Mouse (Mus musculus) kidney, postnatal 0 days (tissue): ENCODE measurements around the gene Cyp2d10. TPM values are rescaled to one million over a fixed set of nuclear protein-coding genes. Genes with fewer than 3 reads are reported as not detected.
"Not testable (repeated sequence)": the region's sequence is repeated elsewhere in the genome, so short reads cannot be mapped to it uniquely, and the experiment has no call there.

ENCODE experiments used
- ATAC-seq: fragments of 200-750 bp; cut with Nextera tagmentation; replicated peaks from 2 replicates; pipeline ENCODE4 v1.8.0; 2017; ENCODE audit warnings: low read depth, moderate number of reproducible peaks, moderate TSS enrichment, moderate library complexity; ENCODE audit not compliant: low FRiP score
- DNase-seq: peaks from one replicate; pipeline ENCODE4 v3.0.0-alpha.2; 2016; ENCODE audit warnings: low spot score
- H3K27ac ChIP-seq: fragments of 300-500 bp; sonication (generic); 2 replicates; pipeline ENCODE4 v1.5.1; 2014; ENCODE audit warnings: mild to moderate bottlenecking
- H3K27me3 ChIP-seq: fragments of 300-500 bp; sonication (generic); 2 replicates; pipeline ENCODE4 v1.6.1; 2014; ENCODE audit warnings: low read length, mixed read lengths; ENCODE audit not compliant: insufficient read depth
- H3K36me3 ChIP-seq: fragments of 300-500 bp; sonication (generic); 2 replicates; pipeline ENCODE4 v1.6.1; 2014; ENCODE audit warnings: low read length, mixed read lengths; ENCODE audit not compliant: insufficient read depth
- H3K4me1 ChIP-seq: fragments of 300-500 bp; sonication (generic); replicated peaks from 2 replicates; pipeline ENCODE4 v1.6.1; 2014; ENCODE audit warnings: antibody characterized with exemption, low read length, mixed read lengths; ENCODE audit not compliant: insufficient read depth
- H3K4me2 ChIP-seq: fragments of 300-500 bp; sonication (generic); 2 replicates; pipeline ENCODE4 v1.6.1; 2014; ENCODE audit warnings: mild to moderate bottlenecking, low read length, moderate library complexity, mixed read lengths
- H3K4me3 ChIP-seq: fragments of 300-500 bp; sonication (generic); replicated peaks from 2 replicates; pipeline ENCODE4 v1.5.1; 2014; ENCODE audit warnings: low read depth, low read length
- H3K9ac ChIP-seq: fragments of 300-500 bp; sonication (generic); 2 replicates; pipeline ENCODE4 v1.6.1; 2014; ENCODE audit warnings: low read depth, low read length
- H3K9me3 ChIP-seq: fragments of 300-500 bp; sonication (generic); replicated peaks from 2 replicates; pipeline ENCODE4 v1.6.1; 2016; ENCODE audit warnings: low read length, inconsistent platforms, mixed read lengths
- CTCF ChIP-seq: IDR thresholded peaks from 2 replicates; pipeline ENCODE4 v1.5.1; 2016; ENCODE audit warnings: antibody characterized with exemption, low read depth, mild to moderate bottlenecking, moderate library complexity
- WGBS: fragments of 180-500 bp; shearing (Covaris S2); extraction: QIAGEN DNeasy Blood & Tissue Kit; methylation state at CpG from one replicate; pipeline ENCODE4 v1.1.7; 2014; 5-methylcytosine and 5-hydroxymethylcytosine counted together
- polyA plus RNA-seq: library from polyadenylated mRNA; unstranded; fragments of >200 nt; fragmentation: Nextera tagmentation; extraction: Ambion mirVana; gene quantifications from 2 replicates; pipeline ENCODE4 v1.2.1, GENCODE M21; 2015

Cyp2d10 gene
- polyA plus RNA-seq, 1 experiment from 2014 or later: 0.12 TPM

DNA sequence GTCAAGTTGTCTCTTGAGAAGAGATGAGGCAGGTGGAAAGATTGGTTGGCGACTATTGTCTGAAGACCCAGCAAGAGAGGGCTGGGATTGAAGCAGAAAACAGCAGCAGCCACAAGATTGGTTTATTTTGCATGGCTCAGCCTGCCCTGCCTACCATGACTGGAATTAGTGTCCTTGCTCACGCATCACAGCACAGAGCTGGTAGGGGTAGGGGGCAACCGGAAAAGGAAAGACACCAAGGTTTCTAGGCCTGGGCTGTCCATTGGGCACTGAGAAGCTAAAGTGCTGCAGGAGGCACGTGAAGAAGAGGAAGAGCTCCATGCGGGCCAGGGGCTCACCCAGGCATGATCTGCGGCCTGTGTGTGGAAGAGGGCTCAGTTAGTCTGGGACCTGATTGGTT lies 4.3 kb downstream of the Cyp2d10 start:
- no peak for TF ChIP-seq CTCF
- Histone ChIP-seq H3K27ac (no peak overlapping the region), H3K4me2 (no peak overlapping the region), H3K36me3 (no peaks in the 10 kb centered on the region), H3K27me3 (no peaks in the 10 kb centered on the region), H3K4me1 (no peaks in the 10 kb centered on the region), H3K4me3 (no peak overlapping the region), H3K9me3 (no peaks in the 10 kb centered on the region), H3K9ac (no peak overlapping the region)
- 81% methylated on average over 6 of the region's 6 CpGs for WGBS
- ATAC-seq (no peak), DNase-seq (no peak)

DNA sequence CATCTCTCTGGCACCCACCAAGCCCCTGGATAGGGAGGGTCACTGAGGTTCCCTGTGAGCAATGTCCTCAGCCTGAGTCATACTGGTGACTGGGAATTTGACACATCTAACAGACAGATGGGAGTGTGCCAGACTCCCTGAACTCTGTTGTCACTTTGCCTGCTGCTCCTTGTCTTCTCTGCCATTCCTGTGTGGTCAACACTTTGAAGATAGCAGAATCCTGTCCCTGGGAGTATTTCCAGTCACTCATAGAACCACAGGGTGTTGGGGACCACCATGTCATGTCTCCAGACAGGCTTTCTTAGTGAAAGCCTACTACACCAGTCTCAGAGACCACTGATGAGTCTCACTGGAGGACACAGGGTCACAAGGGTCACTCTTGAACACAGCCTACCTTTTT lies 4.9 kb downstream of the Cyp2d10 start:
- TF ChIP-seq CTCF: no peak
- H3K27ac ChIP-seq: no peak overlapping the region
- no peaks in the 10 kb centered on the region for H3K36me3 ChIP-seq
- ATAC-seq: no peak
- no peaks in the 10 kb centered on the region for H3K27me3 ChIP-seq
- H3K9me3 ChIP-seq: no peaks in the 10 kb centered on the region
- H3K4me2 ChIP-seq: no peak overlapping the region
- no peak overlapping the region for H3K4me3 ChIP-seq
- H3K4me1 ChIP-seq: no peaks in the 10 kb centered on the region
- no peak overlapping the region for H3K9ac ChIP-seq
- no peak for DNase-seq

DNA sequence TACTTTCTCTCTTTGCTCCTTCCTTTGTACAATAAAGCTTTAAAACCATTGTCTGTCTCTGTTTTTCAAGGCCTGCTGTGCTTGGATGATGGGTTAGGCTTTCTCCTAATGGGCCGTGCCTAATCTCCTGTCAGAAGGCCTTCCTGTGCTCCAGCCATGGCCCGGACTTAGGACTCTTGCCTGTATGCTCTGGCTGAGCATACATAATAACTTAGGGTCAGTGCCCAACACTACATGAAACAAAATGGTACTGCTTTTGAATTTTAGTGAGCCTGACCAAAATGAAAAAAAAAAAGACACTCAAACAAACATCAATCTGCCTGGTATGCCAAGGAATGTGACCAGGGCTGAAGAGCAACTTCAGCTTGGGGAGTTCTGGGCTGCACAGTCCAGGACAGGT lies 5.5 kb downstream of the Cyp2d10 start:
- ATAC-seq (no peak), DNase-seq (no peak)
- Histone ChIP-seq H3K36me3 (no peaks in the 10 kb centered on the region), H3K27me3 (no peaks in the 10 kb centered on the region), H3K27ac (no peak overlapping the region), H3K4me1 (no peaks in the 10 kb centered on the region), H3K4me2 (no peak overlapping the region), H3K4me3 (no peak overlapping the region), H3K9me3 (no peaks in the 10 kb centered on the region), H3K9ac (no peak overlapping the region)
- TF ChIP-seq CTCF: no peak
- 59% methylated on average over 2 of the region's 2 CpGs for WGBS

DNA sequence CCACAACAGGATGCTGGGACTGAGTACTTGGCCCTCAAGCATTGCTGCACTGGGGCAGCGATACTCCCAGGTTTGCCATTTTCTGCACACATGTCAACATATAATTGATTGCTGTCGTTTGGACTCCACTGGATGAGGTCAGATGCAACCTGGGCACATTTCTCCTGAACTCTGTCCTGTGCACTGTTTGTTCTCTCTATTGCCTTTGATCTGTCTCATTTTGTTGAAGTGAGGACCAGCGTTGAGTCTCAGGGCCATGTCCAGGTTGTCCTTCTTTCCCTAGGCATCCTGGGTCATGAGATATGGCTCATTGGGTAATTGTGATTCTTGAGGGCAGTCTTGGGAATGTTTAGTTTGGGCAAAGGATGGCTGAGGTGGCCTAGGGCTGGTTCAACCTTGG lies 11.0 kb downstream of the Cyp2d10 start:
- H3K4me3 ChIP-seq, H3K9me3 ChIP-seq, H3K27me3 ChIP-seq, H3K27ac ChIP-seq, H3K4me1 ChIP-seq, DNase-seq, ATAC-seq, H3K9ac ChIP-seq, H3K4me2 ChIP-seq, H3K36me3 ChIP-seq: not testable (repeated sequence)
- WGBS: 88% methylated on average over 3 of the region's 3 CpGs

DNA sequence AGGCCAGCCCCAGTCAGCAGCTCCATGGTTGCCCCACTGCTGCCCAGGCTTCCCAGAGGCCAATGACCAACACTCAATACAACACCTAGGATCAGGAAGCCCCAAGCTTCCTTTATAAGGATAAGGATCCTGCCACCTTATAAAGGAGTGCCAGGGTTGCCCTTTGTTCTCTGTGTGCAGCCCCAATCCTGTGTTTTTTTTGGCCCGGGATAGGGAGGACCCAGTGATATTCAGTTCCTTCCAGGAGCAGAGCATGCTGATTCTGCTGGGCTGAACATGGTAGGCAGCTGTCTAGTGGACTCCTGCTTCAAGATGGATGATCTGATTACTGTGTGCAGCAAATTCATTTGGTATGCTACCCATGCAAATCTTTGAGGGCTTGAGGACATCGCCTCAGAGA lies 13.1 kb downstream of the Cyp2d10 start, which contains the start of gene Cyp2d11:
Gene Cyp2d11 (minus strand): TSS at position 101 of the 400 bp plus-strand sequence.
- H3K4me2 ChIP-seq, H3K36me3 ChIP-seq, H3K4me1 ChIP-seq, H3K9ac ChIP-seq, ATAC-seq, DNase-seq, H3K27me3 ChIP-seq, H3K9me3 ChIP-seq, H3K4me3 ChIP-seq, H3K27ac ChIP-seq: not testable (repeated sequence)
- 85% methylated on average over 2 of the region's 2 CpGs for WGBS

DNA sequence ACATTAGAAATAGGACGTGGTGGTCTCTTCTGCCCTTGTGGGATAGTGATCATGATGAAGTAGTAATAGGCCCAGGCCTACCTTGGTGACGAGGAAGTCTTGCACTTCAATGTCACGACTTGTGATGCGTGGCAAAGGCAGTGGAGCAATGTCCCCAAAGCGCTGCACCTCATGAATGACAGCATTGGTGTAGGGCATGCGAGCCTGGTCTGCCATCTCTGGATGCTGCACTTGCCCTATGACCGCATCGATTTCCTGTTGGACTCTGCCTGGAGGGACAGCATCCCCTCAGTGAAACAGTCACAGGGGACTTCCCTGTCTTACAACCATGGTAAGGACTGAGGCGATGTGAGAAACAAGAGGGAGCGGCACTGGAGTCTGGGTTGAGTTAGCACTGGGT lies 17.1 kb downstream of the Cyp2d10 start:
- not testable (repeated sequence) for H3K4me1 ChIP-seq, H3K9ac ChIP-seq, H3K36me3 ChIP-seq, H3K27me3 ChIP-seq, H3K27ac ChIP-seq, H3K4me3 ChIP-seq, DNase-seq, ATAC-seq, H3K9me3 ChIP-seq, H3K4me2 ChIP-seq
- WGBS: 88% methylated on average over 10 of the region's 10 CpGs

DNA sequence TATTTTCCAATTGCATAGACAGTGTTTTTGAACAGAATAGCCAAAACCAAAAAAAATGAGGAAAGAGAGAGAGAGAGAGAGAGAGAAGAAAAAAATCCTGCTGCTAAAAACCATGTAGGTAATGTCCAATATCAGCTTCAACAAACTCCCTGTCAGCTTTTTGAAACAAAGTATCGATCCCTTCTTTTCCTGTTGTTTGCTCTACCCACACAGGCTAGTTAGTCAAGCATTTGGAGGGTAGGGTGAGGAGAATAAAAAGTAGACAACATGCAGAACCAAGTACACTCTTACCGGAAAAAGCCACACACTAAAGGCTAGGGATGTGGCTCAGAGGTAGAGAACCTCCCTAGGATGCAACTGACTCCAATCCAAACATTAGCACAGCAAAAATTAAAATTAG lies 21.3 kb downstream of the Cyp2d10 start:
- ATAC-seq: no peak
- 87% methylated on average over 2 of the region's 2 CpGs for WGBS
- DNase-seq: no peak
- H3K4me3 ChIP-seq: no peak overlapping the region
- no peaks in the 10 kb centered on the region for H3K36me3 ChIP-seq
- H3K27ac ChIP-seq: no peak overlapping the region
- no peak for TF ChIP-seq CTCF
- H3K9ac ChIP-seq: no peak overlapping the region
- no peaks in the 10 kb centered on the region for H3K27me3 ChIP-seq
- H3K9me3 ChIP-seq: no peaks in the 10 kb centered on the region
- H3K4me2 ChIP-seq: no peak overlapping the region
- H3K4me1 ChIP-seq: no peaks in the 10 kb centered on the region
